8 mouse cellular contexts compared by ENCODE assay signal in the genomic region with DNA sequence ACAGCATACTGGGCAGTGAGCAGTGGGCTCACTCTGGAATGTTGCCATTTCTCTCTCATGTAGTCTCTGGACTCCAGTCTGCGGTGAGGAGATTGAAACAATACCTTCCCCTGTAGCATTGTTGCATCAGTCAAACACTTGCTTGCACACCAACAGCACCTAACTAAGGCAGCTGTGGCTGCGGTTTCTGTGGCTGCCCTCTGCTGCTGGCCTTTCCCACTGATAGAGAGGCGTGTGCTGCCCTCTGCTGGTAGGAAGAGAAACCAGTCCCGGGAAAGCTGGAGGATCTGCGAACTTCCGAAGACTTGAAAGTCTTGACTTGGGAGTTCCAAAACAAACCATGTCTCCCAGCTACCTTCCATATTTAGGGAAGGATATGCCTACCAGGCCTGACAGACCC.
DNase-seq lines count a peak whose midpoint lies in the region; ATAC-seq and TF ChIP-seq lines count a peak whose summit lies in the region.

No protein-coding gene starts in this region.

- no peaks in the 10 kb centered on the region for H3K79me2 ChIP-seq in CH12.LX (replicated peaks; ENCODE audit: control insufficient read depth, extremely low read depth, insufficient read depth, poor library complexity, severe bottlenecking)

- TF ChIP-seq RAD21 in CH12.LX (IDR thresholded peaks at IDR 0.05; ENCODE audit: low read depth, low read length): peak; percentile 90

- no peak overlapping the region for H3K4me3 ChIP-seq in CH12.LX (replicated peaks in 1 of 3; ENCODE audit: low read depth in 2 of 3, low read length in 2 of 3, poor library complexity in 1 of 3)
- no peak overlapping the region for H3K4me3 ChIP-seq in lung, adult 2 months (replicated peaks; ENCODE audit: extremely low read depth, low read depth, low read length)

- peak; percentile 65; the same call in 1 of the 2 replicates for ATAC-seq in neutrophil, adult 5-6 weeks (ENCODE audit: extremely low read depth, insufficient number of reproducible peaks, low FRiP score, poor library complexity, severe bottlenecking)

- peak overlapping the region; percentile 38; the same call in 1 of the 2 replicates for H3K4me2 ChIP-seq in CH12.LX (ENCODE audit: insufficient read depth, low read depth, poor library complexity, severe bottlenecking)

- no peak overlapping the region for H3K27ac ChIP-seq in CH12.LX (ENCODE audit: insufficient read depth, low read depth)

- peaks cover 1% of the 10 kb centered on the region for H3K9me3 ChIP-seq in CH12.LX (replicated peaks; ENCODE audit: low read length)

- no peaks in the 10 kb centered on the region for H3K36me3 ChIP-seq in CH12.LX (replicated peaks in 1 of 2; ENCODE audit: control insufficient read depth in 1 of 2, insufficient read depth in 1 of 2, low read length in 1 of 2)

- 2% methylated on average over 6 of the region's 6 CpGs for WGBS in lung, adult 2 months

- H3K4me1 ChIP-seq in CH12.LX (ENCODE audit: control insufficient read depth in 1 of 2, insufficient read depth in 2 of 2): peaks cover 7 to 24% of the 10 kb centered on the region in 2 experiments
- peaks cover 13% of the 10 kb centered on the region for H3K4me1 ChIP-seq in lung, adult 2 months (ENCODE audit: control insufficient read depth, insufficient read depth, low read length)

- TF ChIP-seq EP300 in CH12.LX (IDR thresholded peaks at IDR 0.05; ENCODE audit: low read length): peak; percentile 76

- peaks cover 58% of the 10 kb centered on the region for H3K27me3 ChIP-seq in CH12.LX (replicated peaks)

- in situ Hi-C loops in CH12.LX (cut with MboI; ENCODE audit: low pct_ligation_motif_present, low pct_unique_long_range_greater_than_20kb, low sequenced_read_pairs): loop anchor here (10.0 to 25.0 kb wide), 4 partner anchors 102 to 1006 kb away; no protein-coding TSS in a partner anchor

- no peak for TF ChIP-seq POLR2A in CH12.LX (IDR thresholded peaks at IDR 0.05; ENCODE audit: low read depth, low read length)
- TF ChIP-seq POLR2A in lung, adult 2 months (IDR thresholded peaks at IDR 0.05; ENCODE audit: borderline replicate concordance, extremely low read depth, low read depth, low read length): no peak

- no peak overlapping the region for H3K9ac ChIP-seq in CH12.LX (ENCODE audit: insufficient read depth, low read depth)

- intact Hi-C loops in heart, postnatal 10 days (cut with DNase I): loop anchor here (1.0 to 5.0 kb wide), 4 partner anchors 67 to 374 kb away; a partner anchor contains a TSS

- peak; percentile 91 for DNase-seq in CH12.LX (ENCODE audit: extremely low read depth)
- peak; percentile 82 for DNase-seq in brain, adult 2 months (ENCODE audit: low read depth, low spot score)
- DNase-seq in fibroblast of lung, adult 2 months (ENCODE audit: low read depth): peak; percentile 77
- DNase-seq in heart, postnatal 10 days: peak; percentile 85 to 89
- DNase-seq in kidney, postnatal 4 days: peak; percentile 86 to 89
- DNase-seq in lung, adult 2 months: peak; percentile 76
- peak; percentile 53 to 62 for DNase-seq in thymus, adult 18-20 months

- TF ChIP-seq CTCF in CH12.LX (conservative IDR thresholded peaks at IDR 0.05 in 1 of 2, IDR thresholded peaks at IDR 0.05 in 1 of 2; ENCODE audit: low read depth in 2 of 2, low read length in 2 of 2): peak; percentile 66 to 96
- TF ChIP-seq CTCF in lung, adult 2 months (IDR thresholded peaks at IDR 0.05; ENCODE audit: insufficient read depth, low read length): peak; percentile 87

- dilution Hi-C loops in CH12.LX (cut with MboI; ENCODE audit: extremely low pct_ligation_motif_present, extremely low pct_unique_long_range_greater_than_20kb, low sequenced_read_pairs): no loop called here

TF ChIP-seq in CH12.LX, 34 proteins besides CTCF, POLR2A, EP300 and RAD21:
- TF ChIP-seq KAT2A (IDR thresholded peaks at IDR 0.05; ENCODE audit: insufficient replicate concordance, low read length) (no peak), SMC3 (IDR thresholded peaks at IDR 0.05; ENCODE audit: low read depth, low read length) (peak; percentile 87), ELF1 (IDR thresholded peaks at IDR 0.05; ENCODE audit: low read depth, low read length) (no peak), ZMIZ1 (IDR thresholded peaks at IDR 0.05; ENCODE audit: low read depth, low read length) (no peak), USF2 (conservative IDR thresholded peaks at IDR 0.05; ENCODE audit: low read depth, low read length) (no peak), CHD1 (IDR thresholded peaks at IDR 0.05; ENCODE audit: low read depth, low read length) (no peak), CHD2 (IDR thresholded peaks at IDR 0.05; ENCODE audit: low read length) (no peak), NELFE (IDR thresholded peaks at IDR 0.05; ENCODE audit: low read depth, low read length) (no peak), MYC (IDR thresholded peaks at IDR 0.05; ENCODE audit: low read depth, low read length) (peak; percentile 71; the same call in 1 of the 2 replicates), MAX (IDR thresholded peaks at IDR 0.05; ENCODE audit: low read length) (peak; percentile 59; the same call in 1 of the 2 replicates), JUND (conservative IDR thresholded peaks at IDR 0.05; ENCODE audit: low read depth, low read length) (no peak), MEF2A (IDR thresholded peaks at IDR 0.05; ENCODE audit: borderline replicate concordance, low read depth, low read length) (peak; percentile 60; the same call in 1 of the 2 replicates), MAFK (IDR thresholded peaks at IDR 0.05; ENCODE audit: insufficient replicate concordance, low read length) (no peak), RCOR1 (conservative IDR thresholded peaks at IDR 0.05; ENCODE audit: low read depth, low read length) (no peak), PAX5 (IDR thresholded peaks at IDR 0.05; ENCODE audit: low read length) (no peak), ZKSCAN1 (IDR thresholded peaks at IDR 0.05; ENCODE audit: borderline replicate concordance, low read depth, low read length) (no peak), POLR2AphosphoS2 (IDR thresholded peaks at IDR 0.05; ENCODE audit: low read depth, low read length) (no peak), TBP (conservative IDR thresholded peaks at IDR 0.05; ENCODE audit: low read depth, low read length) (no peak), ETS1 (conservative IDR thresholded peaks at IDR 0.05; ENCODE audit: low read depth, low read length) (peak; percentile 70), ZC3H11A (IDR thresholded peaks at IDR 0.05; ENCODE audit: low read depth, low read length) (peak; percentile 45; the same call in 1 of the 2 replicates), MAZ (IDR thresholded peaks at IDR 0.05; ENCODE audit: low read depth, low read length) (no peak; the same call in 1 of the 2 replicates), UBTF (IDR thresholded peaks at IDR 0.05; ENCODE audit: low read depth, low read length) (no peak), BHLHE40 (IDR thresholded peaks at IDR 0.05; ENCODE audit: low read depth, low read length) (peak; percentile 73), HCFC1 (IDR thresholded peaks at IDR 0.05; ENCODE audit: low read depth, low read length) (peak; percentile 16; the same call in 1 of the 2 replicates), ZNF384 (IDR thresholded peaks at IDR 0.05; ENCODE audit: low read depth, low read length) (no peak), E2F4 (IDR thresholded peaks at IDR 0.05; ENCODE audit: insufficient replicate concordance, low read depth, low read length) (no peak), TCF12 (IDR thresholded peaks at IDR 0.05; ENCODE audit: low read depth, low read length) (peak; percentile 89), IRF4 (IDR thresholded peaks at IDR 0.05; ENCODE audit: low read depth, low read length) (peak; percentile 83), MXI1 (IDR thresholded peaks at IDR 0.05; ENCODE audit: low read depth, low read length) (0 out of 2 replicates have a peak, but pooled peaks have one; percentile 29)
